Mouse (Mus musculus) CH12.LX (cell line): Measurements from ENCODE around the gene Prkab1. TPM values are rescaled to one million over a fixed set of nuclear protein-coding genes. Genes with fewer than 3 reads are reported as not detected.

Source experiments
- DNase-seq: peaks from one replicate; pipeline ENCODE4 v3.0.0-alpha.2; 2013; ENCODE audit errors: extremely low read depth
- H3K27ac ChIP-seq: 2 replicates; pipeline ENCODE4 v1.5.1; 2012; ENCODE audit warnings: low read depth, mild to moderate bottlenecking, control low read depth, moderate library complexity; ENCODE audit not compliant: insufficient read depth
- H3K27me3 ChIP-seq: replicated peaks from 2 replicates; pipeline ENCODE3; 2012; ENCODE audit warnings: inconsistent platforms
- H3K36me3 ChIP-seq, 2 experiments: replicated peaks in 1 of 2; 2 replicates each; pipeline versions ENCODE3 to v1.6.1; 2012; ENCODE audit warnings: inconsistent platforms in 1 of 2, low read length in 1 of 2, mild to moderate bottlenecking in 1 of 2, mixed read lengths in 1 of 2, moderate library complexity in 1 of 2; ENCODE audit not compliant: control insufficient read depth in 1 of 2, insufficient read depth in 1 of 2
- H3K4me1 ChIP-seq, 2 experiments: 2 replicates each; pipeline ENCODE4 v1.6.1; 2012; ENCODE audit warnings: inconsistent platforms in 1 of 2, moderate library complexity in 1 of 2; ENCODE audit not compliant: insufficient read depth in 2 of 2, control insufficient read depth in 1 of 2
- H3K4me2 ChIP-seq: 2 replicates; pipeline ENCODE4 v1.6.1; 2012; ENCODE audit warnings: low read depth, mild to moderate bottlenecking, control low read depth; ENCODE audit not compliant: poor library complexity, insufficient read depth, severe bottlenecking
- H3K4me3 ChIP-seq, 3 experiments: fragments of 150-350 bp in 1 of 3; sonication (generic) in 1 of 3; replicated peaks in 1 of 3; 2 replicates each; pipeline versions ENCODE3 to v1.5.1; 2011 to 2012; ENCODE audit warnings: low read depth in 2 of 3, low read length in 2 of 3, mild to moderate bottlenecking in 2 of 3, moderate library complexity in 2 of 3, control low read depth in 1 of 3, improper control_type of control experiment in 1 of 3, inconsistent platforms in 1 of 3, mixed read lengths in 1 of 3; ENCODE audit not compliant: poor library complexity in 1 of 3
- H3K79me2 ChIP-seq: replicated peaks from 2 replicates; pipeline ENCODE4 v1.6.1; 2012; ENCODE audit warnings: mild to moderate bottlenecking, moderate library complexity; ENCODE audit not compliant: control insufficient read depth, poor library complexity, insufficient read depth, severe bottlenecking; ENCODE audit errors: extremely low read depth
- H3K9ac ChIP-seq: 2 replicates; pipeline ENCODE4 v1.6.1; 2012; ENCODE audit warnings: low read depth, mild to moderate bottlenecking, control low read depth, moderate library complexity; ENCODE audit not compliant: insufficient read depth
- H3K9me3 ChIP-seq: replicated peaks from 2 replicates; pipeline ENCODE3; 2012; ENCODE audit warnings: low read length, inconsistent platforms, mixed read lengths
- E2F4 ChIP-seq: IDR thresholded peaks from 2 replicates; pipeline ENCODE4 v1.6.1; 2011; ENCODE audit warnings: low read depth, low read length, improper control_type of control experiment; ENCODE audit not compliant: insufficient replicate concordance
- EP300 ChIP-seq: IDR thresholded peaks from 2 replicates; pipeline ENCODE4 v1.6.1; 2011; ENCODE audit warnings: low read length, improper control_type of control experiment
- ETS1 ChIP-seq: conservative IDR thresholded peaks from 2 replicates; pipeline ENCODE4 v1.6.1; 2012; ENCODE audit warnings: low read depth, mild to moderate bottlenecking, inconsistent platforms, low read length, improper control_type of control experiment, moderate library complexity
- HCFC1 ChIP-seq: IDR thresholded peaks from 2 replicates; pipeline ENCODE4 v1.6.1; 2012; ENCODE audit warnings: low read depth, mild to moderate bottlenecking, inconsistent platforms, low read length, improper control_type of control experiment
- IRF4 ChIP-seq: IDR thresholded peaks from 2 replicates; pipeline ENCODE4 v1.6.1; 2014; ENCODE audit warnings: low read depth, mild to moderate bottlenecking, inconsistent platforms, low read length, improper control_type of control experiment
- JUND ChIP-seq: conservative IDR thresholded peaks from 2 replicates; pipeline ENCODE4 v1.6.1; 2011; ENCODE audit warnings: low read depth, low read length, improper control_type of control experiment
- MAX ChIP-seq: IDR thresholded peaks from 2 replicates; pipeline ENCODE4 v1.6.1; 2011; ENCODE audit warnings: low read length, improper control_type of control experiment
- MAZ ChIP-seq: IDR thresholded peaks from 2 replicates; pipeline ENCODE4 v1.6.1; 2012; ENCODE audit warnings: low read depth, mild to moderate bottlenecking, inconsistent platforms, low read length, improper control_type of control experiment, moderate library complexity
- MEF2A ChIP-seq: IDR thresholded peaks from 2 replicates; pipeline ENCODE4 v1.6.1; 2014; ENCODE audit warnings: low read depth, mild to moderate bottlenecking, inconsistent platforms, low read length, improper control_type of control experiment, borderline replicate concordance
- MXI1 ChIP-seq: IDR thresholded peaks from 2 replicates; pipeline ENCODE4 v1.6.1; 2011; ENCODE audit warnings: mild to moderate bottlenecking, low read depth, low read length, improper control_type of control experiment
- NELFE ChIP-seq: IDR thresholded peaks from 2 replicates; pipeline ENCODE4 v1.6.1; 2011; ENCODE audit warnings: low read depth, low read length, improper control_type of control experiment
- RCOR1 ChIP-seq: conservative IDR thresholded peaks from 2 replicates; pipeline ENCODE4 v1.6.1; 2012; ENCODE audit warnings: low read depth, mild to moderate bottlenecking, inconsistent platforms, low read length, improper control_type of control experiment
- USF2 ChIP-seq: conservative IDR thresholded peaks from 2 replicates; pipeline ENCODE4 v1.6.1; 2011; ENCODE audit warnings: low read depth, low read length, improper control_type of control experiment
- ZKSCAN1 ChIP-seq: IDR thresholded peaks from 2 replicates; pipeline ENCODE4 v1.6.1; 2012; ENCODE audit warnings: low read depth, inconsistent platforms, low read length, improper control_type of control experiment, borderline replicate concordance
- ZMIZ1 ChIP-seq: IDR thresholded peaks from 2 replicates; pipeline ENCODE4 v1.6.1; 2012; ENCODE audit warnings: low read depth, mild to moderate bottlenecking, inconsistent platforms, low read length, improper control_type of control experiment
- dilution Hi-C: fragments of 300-500 bp; cut with MboI; formaldehyde crosslinking; loops from 2 replicates; pipeline ENCODE4 v1.14.3; 2020; ENCODE audit warnings: low sequenced_read_pairs; ENCODE audit not compliant: extremely low pct_unique_long_range_greater_than_20kb, extremely low pct_ligation_motif_present
- in situ Hi-C: fragments of 300-500 bp; cut with MboI; formaldehyde crosslinking; loops from 3 replicates; pipeline ENCODE4 v1.14.3; 2019; ENCODE audit warnings: low sequenced_read_pairs, low pct_ligation_motif_present, low pct_unique_long_range_greater_than_20kb, mixed read lengths
- polyA plus RNA-seq: library from polyadenylated mRNA; unstranded; fragments of >175 nt; gene quantifications from 2 replicates; pipeline ENCODE4 v1.2.1, GENCODE M21; 2012; ENCODE audit warnings: low read depth; ENCODE audit not compliant: insufficient read length
- total RNA-seq, 2 experiments: library from RNA; depleted of rRNA; stranded (reverse); fragments of 300-350 nt in 1 of 2; fragments of >200 nt in 1 of 2; gene quantifications; 2 replicates each; pipeline ENCODE4 v1.2.3; 2012 to 2014

Gene Prkab1
- total and polyA plus RNA-seq, 3 experiments, result 20.1 to 26.8 (median 24.1) TPM

DNA sequence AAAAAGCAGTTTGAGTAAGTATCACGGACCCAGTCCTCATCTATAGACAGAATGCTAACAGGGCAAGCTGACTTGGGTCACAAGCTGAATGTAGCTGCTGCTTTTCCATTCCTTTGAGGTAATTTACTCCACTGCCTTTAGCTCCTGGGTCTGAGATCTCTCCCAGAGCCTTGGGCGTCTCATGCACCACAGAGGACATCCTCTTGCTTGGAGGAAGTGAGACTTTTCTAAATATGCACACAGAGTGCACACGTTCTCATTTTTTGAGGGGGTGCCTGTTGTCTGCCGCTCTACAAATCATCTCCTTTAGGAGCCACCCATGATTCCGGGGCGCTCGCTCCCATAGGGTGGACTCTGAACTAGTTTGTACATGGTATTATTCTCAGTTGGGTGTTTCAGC, 11.8 kb downstream of the Prkab1 start:
- H3K4me1 ChIP-seq, result peaks cover 13 to 40% of the 10 kb centered on the region in 2 experiments; a peak in 3 of 4 replicates
- H3K4me3 ChIP-seq, result no peak overlapping the region
- no peaks in the 10 kb centered on the region for H3K9me3 ChIP-seq
- peak; percentile 42 for DNase-seq
- H3K79me2 ChIP-seq, result no peaks in the 10 kb centered on the region
- dilution Hi-C loops, result no loop called here
- no peak overlapping the region for H3K27ac ChIP-seq
- H3K36me3 ChIP-seq, result peaks cover 44 to 53% of the 10 kb centered on the region in 2 experiments
- no peak for TF ChIP-seq IRF4
- TF ChIP-seq EP300, result no peak
- TF ChIP-seq MXI1, result no peak
- no peak for TF ChIP-seq MAX
- no peak for TF ChIP-seq ZKSCAN1
- TF ChIP-seq JUND, result no peak
- TF ChIP-seq E2F4, result no peak
- TF ChIP-seq HCFC1, result no peak
- no peak for TF ChIP-seq USF2
- TF ChIP-seq MAZ, result no peak
- H3K27me3 ChIP-seq, result no peaks in the 10 kb centered on the region
- no peak overlapping the region for H3K9ac ChIP-seq
- in situ Hi-C loops, result no loop called here
- no peak overlapping the region for H3K4me2 ChIP-seq

DNA sequence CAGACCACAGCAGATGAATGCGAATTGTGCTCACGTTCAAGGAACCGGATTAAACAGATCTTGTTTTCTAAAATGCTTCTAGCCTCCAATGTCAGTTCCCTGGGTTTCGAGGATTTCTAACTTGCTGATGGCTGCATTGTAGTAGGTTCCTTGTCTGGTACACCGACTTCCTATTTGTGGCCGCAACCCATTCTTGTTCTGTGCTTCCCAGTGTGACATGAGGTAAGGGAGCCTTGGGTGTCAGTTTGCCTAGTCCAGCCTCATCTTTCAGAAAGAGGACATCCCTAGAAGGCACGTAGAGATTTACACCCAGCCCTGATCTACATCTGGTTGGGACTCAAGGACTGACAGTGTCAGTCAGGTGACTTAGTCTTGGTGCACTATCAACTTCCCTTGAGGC, 12.6 kb downstream of the Prkab1 start:
- H3K27me3 ChIP-seq, result no peaks in the 10 kb centered on the region
- peaks cover 43 to 53% of the 10 kb centered on the region in 2 experiments for H3K36me3 ChIP-seq
- no peaks in the 10 kb centered on the region for H3K79me2 ChIP-seq
- no peak for TF ChIP-seq NELFE
- TF ChIP-seq ZMIZ1, result no peak
- TF ChIP-seq MEF2A, result no peak
- TF ChIP-seq MAZ, result no peak
- TF ChIP-seq ETS1, result no peak
- TF ChIP-seq RCOR1, result no peak
- no peak for TF ChIP-seq HCFC1
- peaks cover 13 to 40% of the 10 kb centered on the region in 2 experiments; a peak in 3 of 4 replicates for H3K4me1 ChIP-seq
- dilution Hi-C loops, result no loop called here
- no peak overlapping the region for H3K4me3 ChIP-seq
- in situ Hi-C loops, result no loop called here
- no peak overlapping the region for H3K27ac ChIP-seq
- H3K4me2 ChIP-seq, result no peak overlapping the region
- DNase-seq, result no peak
- H3K9me3 ChIP-seq, result no peaks in the 10 kb centered on the region
- no peak overlapping the region for H3K9ac ChIP-seq
